In genomic region chr8:6708886-6709449, GRCm38 (mm10) we compare ENCODE assay signal across 13 mouse cellular contexts.
DNase-seq lines count a peak whose midpoint lies in the region; ATAC-seq and TF ChIP-seq lines count a peak whose summit lies in the region.
"Had no signal": no experiment of that assay in that cellular context is flagged by ENCODE, and none has a peak within 500 bp of the region (broad histone marks: within the 10 kb centered on the region; RNA-seq: fewer than 3 reads in every experiment).

No protein-coding gene starts in this region.

- no peak overlapping the region for H3K4me2 ChIP-seq in forebrain, postnatal 0 days (ENCODE audit: low read depth)
- H3K4me2 ChIP-seq in hindbrain, postnatal 0 days (ENCODE audit: low read depth, low read length): no peak overlapping the region
- H3K4me2 ChIP-seq: liver, embryonic 11.5 days had no signal

- H3K79me2 ChIP-seq in MEL (ENCODE audit: control insufficient read depth, insufficient read depth, low read length, poor library complexity): no peaks in the 10 kb centered on the region

- TF ChIP-seq EP300 in MEL (IDR thresholded peaks at IDR 0.05; ENCODE audit: low read depth in 1 of 2, low read length in 2 of 2): no peak

- no peaks in the 10 kb centered on the region for H3K36me3 ChIP-seq in MEL (ENCODE audit: control insufficient read depth in 1 of 2, insufficient read depth in 2 of 2, low read length in 2 of 2)
- no peaks in the 10 kb centered on the region for H3K36me3 ChIP-seq in forebrain, postnatal 0 days (ENCODE audit: insufficient read depth)
- no peaks in the 10 kb centered on the region for H3K36me3 ChIP-seq in hindbrain, postnatal 0 days (ENCODE audit: insufficient read depth, low read length)

- H3K4me1 ChIP-seq in MEL (ENCODE audit: control insufficient read depth in 1 of 2, insufficient read depth in 2 of 2, low read length in 2 of 2): no peaks in the 10 kb centered on the region
- H3K4me1 ChIP-seq in forebrain, postnatal 0 days (ENCODE audit: insufficient read depth): no peaks in the 10 kb centered on the region
- H3K4me1 ChIP-seq in hindbrain, postnatal 0 days (ENCODE audit: insufficient read depth, low read length): no peaks in the 10 kb centered on the region

- TF ChIP-seq RAD21 in MEL (IDR thresholded peaks at IDR 0.05; ENCODE audit: low read depth, low read length): no peak

- DNase-seq in layer of hippocampus, adult 9-10 months (ENCODE audit: low spot score): peak; percentile 15
- DNase-seq in layer of hippocampus, postnatal 10 days (ENCODE audit: low spot score in 2 of 2): no peak
- DNase-seq in MEL (ENCODE audit: low read depth, low spot score) (peak; percentile 4), ZHBTc4 (ENCODE audit: low read depth, low spot score) (peak; percentile 4)
- peak; percentile 64 for DNase-seq in forebrain, postnatal 0 days
- DNase-seq in hindbrain, postnatal 0 days (ENCODE audit: low spot score): no peak
- DNase-seq: cerebellum, postnatal 25 days; lung, postnatal 36 days had no signal

- no peak overlapping the region for H3K4me3 ChIP-seq in MEL (ENCODE audit: control insufficient read depth in 1 of 2, insufficient read depth in 1 of 2, low read depth in 2 of 2, low read length in 2 of 2)
- no peak overlapping the region for H3K4me3 ChIP-seq in forebrain, postnatal 0 days (ENCODE audit: low read depth, low read length)
- no peak overlapping the region for H3K4me3 ChIP-seq in hindbrain, postnatal 0 days (ENCODE audit: low read length)
- H3K4me3 ChIP-seq: layer of hippocampus, adult 2 months had no signal

- H3K27ac ChIP-seq in MEL (ENCODE audit: control insufficient read depth, low read depth, low read length): no peak overlapping the region
- H3K27ac ChIP-seq in forebrain, postnatal 0 days (ENCODE audit: low read depth, low read length): no peak overlapping the region
- H3K27ac ChIP-seq in hindbrain, postnatal 0 days: no peak overlapping the region
- H3K27ac ChIP-seq: layer of hippocampus, adult 2 months; stomach, postnatal 0 days had no signal

- no peaks in the 10 kb centered on the region for H3K9me3 ChIP-seq in MEL (replicated peaks; ENCODE audit: insufficient read depth, low read length)
- no peaks in the 10 kb centered on the region for H3K9me3 ChIP-seq in forebrain, postnatal 0 days (ENCODE audit: low read length)
- no peaks in the 10 kb centered on the region for H3K9me3 ChIP-seq in hindbrain, postnatal 0 days (ENCODE audit: low read length)

- WGBS in forebrain, postnatal 0 days: 42% methylated on average over 3 of the region's 3 CpGs
- WGBS in hindbrain, postnatal 0 days: 72% methylated on average over 3 of the region's 3 CpGs

- TF ChIP-seq CTCF in MEL (IDR thresholded peaks at IDR 0.05 in 2 of 3, conservative IDR thresholded peaks at IDR 0.05 in 1 of 3; ENCODE audit: control insufficient read depth in 1 of 3, insufficient read depth in 1 of 3, low read depth in 2 of 3, low read length in 3 of 3, poor library complexity in 1 of 3, severe bottlenecking in 1 of 3): no peak
- no peak for TF ChIP-seq CTCF in forebrain, postnatal 0 days (IDR thresholded peaks at IDR 0.05; ENCODE audit: low read depth)
- no peak for TF ChIP-seq CTCF in hindbrain, postnatal 0 days (IDR thresholded peaks at IDR 0.05; ENCODE audit: low read depth)

- H3K9ac ChIP-seq in MEL (ENCODE audit: control insufficient read depth, low read depth, low read length, poor library complexity, severe bottlenecking): no peak overlapping the region
- H3K9ac ChIP-seq in forebrain, postnatal 0 days: no peak overlapping the region
- no peak overlapping the region for H3K9ac ChIP-seq in hindbrain, postnatal 0 days (replicated peaks; ENCODE audit: low read length)

- no peaks in the 10 kb centered on the region for H3K27me3 ChIP-seq in MEL (ENCODE audit: control insufficient read depth in 1 of 2, insufficient read depth in 2 of 2, low read length in 2 of 2)
- no peaks in the 10 kb centered on the region for H3K27me3 ChIP-seq in forebrain, postnatal 0 days (ENCODE audit: insufficient read depth, low read length)
- no peaks in the 10 kb centered on the region for H3K27me3 ChIP-seq in hindbrain, postnatal 0 days (ENCODE audit: insufficient read depth, low read length)

- TF ChIP-seq POLR2A in MEL (IDR thresholded peaks at IDR 0.05; ENCODE audit: control insufficient read depth in 1 of 2, insufficient read depth in 1 of 2, low read depth in 1 of 2, low read length in 2 of 2, poor library complexity in 1 of 2): no peak

- ATAC-seq in forebrain, postnatal 0 days: peak; percentile 77
- no peak for ATAC-seq in inflammation-experienced regulatory T-cells, adult 6 months
- ATAC-seq in hindbrain, postnatal 0 days: no peak
- ATAC-seq: intestine, postnatal 0 days had no signal

TF ChIP-seq in MEL, 35 proteins besides CTCF, POLR2A, EP300 and RAD21:
- TF ChIP-seq MAX (IDR thresholded peaks at IDR 0.05; ENCODE audit: low read length): no peak
- TF ChIP-seq USF1 (IDR thresholded peaks at IDR 0.05; ENCODE audit: low read depth, low read length): no peak
- no peak for TF ChIP-seq SMC3 (IDR thresholded peaks at IDR 0.05; ENCODE audit: low read depth, low read length)
- no peak for TF ChIP-seq GATA1 (IDR thresholded peaks at IDR 0.05; ENCODE audit: low read depth, low read length)
- TF ChIP-seq MYC (IDR thresholded peaks at IDR 0.05; ENCODE audit: low read depth, low read length): no peak
- no peak for TF ChIP-seq TAL1 (IDR thresholded peaks at IDR 0.05; ENCODE audit: low read length)
- no peak for TF ChIP-seq CHD1 (IDR thresholded peaks at IDR 0.05; ENCODE audit: low read depth, low read length)
- TF ChIP-seq MYB (IDR thresholded peaks at IDR 0.05; ENCODE audit: low read depth, low read length): no peak
- TF ChIP-seq MEF2A (IDR thresholded peaks at IDR 0.05; ENCODE audit: extremely low read depth, insufficient replicate concordance, low read depth, low read length, poor library complexity, severe bottlenecking): no peak
- no peak for TF ChIP-seq ETS1 (IDR thresholded peaks at IDR 0.05; ENCODE audit: low read depth, low read length)
- TF ChIP-seq HCFC1 (IDR thresholded peaks at IDR 0.05; ENCODE audit: low read depth, low read length): no peak
- no peak for TF ChIP-seq ZKSCAN1 (IDR thresholded peaks at IDR 0.05; ENCODE audit: low read depth, low read length)

Comparison
In these comparisons a context has a peak if more than half of its experiments do, and no peak if none do; other contexts are left out.
1. DNase-seq: peak in layer of hippocampus, adult 9-10 months (single experiment), MEL (single experiment), ZHBTc4 (single experiment) and forebrain, postnatal 0 days (single experiment); none in layer of hippocampus, postnatal 10 days (0 of 2) and hindbrain, postnatal 0 days (single experiment).